27 mouse cellular contexts compared by ENCODE assay signal in genomic region chr7:5064886-5065285, GRCm38 (mm10). TPM values are rescaled to one million over a fixed set of nuclear protein-coding genes. Genes with fewer than 3 reads are reported as not detected.
DNase-seq lines count a peak whose midpoint lies in the region; ATAC-seq lines count a peak whose summit lies in the region.
"Had no signal": no experiment of that assay in that cellular context is flagged by ENCODE, and none has a peak within 500 bp of the region (broad histone marks: within the 10 kb centered on the region; RNA-seq: fewer than 3 reads in every experiment).

No protein-coding gene starts in this region.

- WGBS in hindbrain, embryonic 13.5 days: 96% methylated on average over 6 of the region's 6 CpGs
- 95% methylated on average over 6 of the region's 6 CpGs for WGBS in hindbrain, embryonic 16.5 days
- WGBS in neural tube, embryonic 15.5 days: 95% methylated on average over 6 of the region's 6 CpGs
- WGBS in limb, embryonic 13.5 days: 92% methylated on average over 6 of the region's 6 CpGs
- WGBS in heart, embryonic 11.5 days (ENCODE audit: insufficient replicate concordance): 92% methylated on average over 6 of the region's 6 CpGs

- no peak for DNase-seq in neural tube, embryonic 10.5 days (ENCODE audit: extremely low spot score, low spot score)
- DNase-seq in embryo, embryonic 10.5 days (ENCODE audit: low spot score): no peak
- DNase-seq: adrenal gland, adult 8-10 months; cerebellum, adult 11 months; cerebellum, postnatal 25 days; gastrocnemius, postnatal 36 days; heart, postnatal 14 days; layer of hippocampus, postnatal 36 days; lung, postnatal 10 days; retina, postnatal 1 day; right cerebral cortex, postnatal 4 days had no signal

- no peaks in the 10 kb centered on the region for H3K27me3 ChIP-seq in hindbrain, embryonic 13.5 days
- no peaks in the 10 kb centered on the region for H3K27me3 ChIP-seq in hindbrain, embryonic 16.5 days (replicated peaks; ENCODE audit: control insufficient read depth, insufficient read depth, low read length)
- no peaks in the 10 kb centered on the region for H3K27me3 ChIP-seq in neural tube, embryonic 15.5 days (replicated peaks)
- no peaks in the 10 kb centered on the region for H3K27me3 ChIP-seq in limb, embryonic 13.5 days
- no peaks in the 10 kb centered on the region for H3K27me3 ChIP-seq in heart, embryonic 11.5 days (ENCODE audit: control insufficient read depth, insufficient read depth, low read length)
- H3K27me3 ChIP-seq: forebrain, embryonic 15.5 days; hindbrain, embryonic 12.5 days; limb, embryonic 15.5 days; Patski had no signal

- no peak overlapping the region for H3K9ac ChIP-seq in hindbrain, embryonic 13.5 days
- H3K9ac ChIP-seq in hindbrain, embryonic 16.5 days (ENCODE audit: low read depth, low read length): no peak overlapping the region
- H3K9ac ChIP-seq in neural tube, embryonic 15.5 days (replicated peaks): no peak overlapping the region
- H3K9ac ChIP-seq in limb, embryonic 13.5 days: no peak overlapping the region
- H3K9ac ChIP-seq in heart, embryonic 11.5 days (ENCODE audit: low read depth, low read length): no peak overlapping the region
- H3K9ac ChIP-seq: forebrain, embryonic 15.5 days; hindbrain, embryonic 12.5 days; limb, embryonic 15.5 days had no signal

- no peak overlapping the region for H3K27ac ChIP-seq in hindbrain, embryonic 13.5 days
- H3K27ac ChIP-seq in hindbrain, embryonic 16.5 days (ENCODE audit: low read depth, low read length): no peak overlapping the region
- H3K27ac ChIP-seq in neural tube, embryonic 15.5 days (replicated peaks): no peak overlapping the region
- H3K27ac ChIP-seq in limb, embryonic 13.5 days: no peak overlapping the region
- no peak overlapping the region for H3K27ac ChIP-seq in heart, embryonic 11.5 days (ENCODE audit: low read depth, low read length)
- H3K27ac ChIP-seq: forebrain, embryonic 15.5 days; heart, embryonic 10.5 days; hindbrain, embryonic 12.5 days; kidney, postnatal 0 days; limb, embryonic 15.5 days had no signal

- H3K4me2 ChIP-seq in hindbrain, embryonic 13.5 days: peak overlapping the region; percentile 84; the same call in 1 of the 2 replicates
- no peak overlapping the region for H3K4me2 ChIP-seq in hindbrain, embryonic 16.5 days (ENCODE audit: low read length)
- no peak overlapping the region for H3K4me2 ChIP-seq in neural tube, embryonic 15.5 days
- H3K4me2 ChIP-seq in limb, embryonic 13.5 days (replicated peaks): peak overlapping the region; percentile 84; the same call in 1 of the 2 replicates
- no peak overlapping the region; the same call in 1 of the 2 replicates for H3K4me2 ChIP-seq in heart, embryonic 11.5 days

- no peaks in the 10 kb centered on the region for H3K9me3 ChIP-seq in hindbrain, embryonic 13.5 days
- no peaks in the 10 kb centered on the region for H3K9me3 ChIP-seq in hindbrain, embryonic 16.5 days (ENCODE audit: control insufficient read depth, low read length)
- H3K9me3 ChIP-seq in neural tube, embryonic 15.5 days (replicated peaks): no peaks in the 10 kb centered on the region
- H3K9me3 ChIP-seq in limb, embryonic 13.5 days: no peaks in the 10 kb centered on the region
- H3K9me3 ChIP-seq in heart, embryonic 11.5 days (replicated peaks; ENCODE audit: control insufficient read depth, low read length): no peaks in the 10 kb centered on the region
- H3K9me3 ChIP-seq: forebrain, embryonic 15.5 days; heart, embryonic 10.5 days; hindbrain, embryonic 12.5 days; limb, embryonic 15.5 days had no signal

- H3K36me3 ChIP-seq in hindbrain, embryonic 13.5 days: peaks cover 39% of the 10 kb centered on the region
- H3K36me3 ChIP-seq in hindbrain, embryonic 16.5 days (ENCODE audit: control insufficient read depth, insufficient read depth, low read length): peaks cover 18% of the 10 kb centered on the region
- peaks cover 37% of the 10 kb centered on the region for H3K36me3 ChIP-seq in neural tube, embryonic 15.5 days
- peaks cover 41% of the 10 kb centered on the region for H3K36me3 ChIP-seq in limb, embryonic 13.5 days
- peaks cover 26% of the 10 kb centered on the region for H3K36me3 ChIP-seq in heart, embryonic 11.5 days (ENCODE audit: control insufficient read depth, insufficient read depth, low read length)

- no peak overlapping the region for H3K4me3 ChIP-seq in hindbrain, embryonic 13.5 days
- H3K4me3 ChIP-seq in hindbrain, embryonic 16.5 days (ENCODE audit: low read length): no peak overlapping the region
- 0 out of 2 replicates have a peak overlapping the region, but pooled peaks have one; percentile 66 for H3K4me3 ChIP-seq in neural tube, embryonic 15.5 days (replicated peaks)
- H3K4me3 ChIP-seq in limb, embryonic 13.5 days: no peak overlapping the region
- no peak overlapping the region for H3K4me3 ChIP-seq in heart, embryonic 11.5 days (ENCODE audit: low read depth, low read length)
- H3K4me3 ChIP-seq: hindbrain, embryonic 12.5 days had no signal

- peaks cover 50% of the 10 kb centered on the region for H3K4me1 ChIP-seq in hindbrain, embryonic 13.5 days (replicated peaks)
- H3K4me1 ChIP-seq in hindbrain, embryonic 16.5 days (ENCODE audit: control insufficient read depth, insufficient read depth, low read depth, low read length): peaks cover 24% of the 10 kb centered on the region
- H3K4me1 ChIP-seq in neural tube, embryonic 15.5 days: peaks cover 43% of the 10 kb centered on the region
- peaks cover 33% of the 10 kb centered on the region for H3K4me1 ChIP-seq in limb, embryonic 13.5 days
- peaks cover 13% of the 10 kb centered on the region; the same call in 1 of the 2 replicates for H3K4me1 ChIP-seq in heart, embryonic 11.5 days (ENCODE audit: control insufficient read depth, insufficient read depth, low read length)

- ATAC-seq in hindbrain, embryonic 13.5 days (ENCODE audit: low FRiP score): no peak
- no peak for ATAC-seq in hindbrain, embryonic 16.5 days
- no peak for ATAC-seq in neural tube, embryonic 15.5 days (ENCODE audit: low FRiP score)
- ATAC-seq in limb, embryonic 13.5 days (ENCODE audit: low FRiP score, low read depth): no peak
- ATAC-seq in heart, embryonic 11.5 days (replicated peaks; ENCODE audit: insufficient number of reproducible peaks, low FRiP score, low TSS enrichment): no peak
- no peak for ATAC-seq in cerebellum, adult (ENCODE audit: insufficient number of reproducible peaks, low FRiP score, low TSS enrichment)
- ATAC-seq: forebrain, embryonic 15.5 days; midbrain, embryonic 16.5 days; Patski had no signal

RNA-seq across cellular contexts. Expression of gene U2af2, which starts 2.9 kb away (rescaled TPM):
- 112 and 114 TPM in 2 replicates for polyA plus RNA-seq in hindbrain, embryonic 13.5 days (2015; fragmentation: Nextera tagmentation; extraction: Ambion mirVana)
- polyA plus RNA-seq in hindbrain, embryonic 16.5 days (2015; fragmentation: Nextera tagmentation; extraction: Ambion mirVana): 91.8 and 103 TPM in 2 replicates
- polyA plus RNA-seq in neural tube, embryonic 15.5 days (2015; fragmentation: Nextera tagmentation; extraction: Ambion mirVana): 94.2 and 105 TPM in 2 replicates
- 152 and 153 TPM in 2 replicates for polyA plus RNA-seq in limb, embryonic 13.5 days (2015; fragmentation: Nextera tagmentation; extraction: Ambion mirVana)
- 84.0 and 85.5 TPM in 2 replicates for polyA plus RNA-seq in heart, embryonic 11.5 days (2014; fragmentation: Nextera tagmentation; extraction: Ambion mirVana)

RNA-seq across cellular contexts. Expression of gene Zfp580, which starts 13.5 kb away (rescaled TPM):
- polyA plus RNA-seq in hindbrain, embryonic 13.5 days (2015; fragmentation: Nextera tagmentation; extraction: Ambion mirVana): 67.2 and 69.7 TPM in 2 replicates
- 103 and 108 TPM in 2 replicates for polyA plus RNA-seq in hindbrain, embryonic 16.5 days (2015; fragmentation: Nextera tagmentation; extraction: Ambion mirVana)
- polyA plus RNA-seq in neural tube, embryonic 15.5 days (2015; fragmentation: Nextera tagmentation; extraction: Ambion mirVana): 90.7 and 101 TPM in 2 replicates
- 42.1 and 42.8 TPM in 2 replicates for polyA plus RNA-seq in limb, embryonic 13.5 days (2015; fragmentation: Nextera tagmentation; extraction: Ambion mirVana)
- 14.7 and 17.8 TPM in 2 replicates for polyA plus RNA-seq in heart, embryonic 11.5 days (2014; fragmentation: Nextera tagmentation; extraction: Ambion mirVana)

RNA-seq across cellular contexts. Expression of gene Epn1, which starts 15.1 kb away (rescaled TPM):
- polyA plus RNA-seq in hindbrain, embryonic 13.5 days (2015; fragmentation: Nextera tagmentation; extraction: Ambion mirVana): 83.8 and 85.6 TPM in 2 replicates
- polyA plus RNA-seq in hindbrain, embryonic 16.5 days (2015; fragmentation: Nextera tagmentation; extraction: Ambion mirVana): 115 and 124 TPM in 2 replicates
- 92.5 and 105 TPM in 2 replicates for polyA plus RNA-seq in neural tube, embryonic 15.5 days (2015; fragmentation: Nextera tagmentation; extraction: Ambion mirVana)
- polyA plus RNA-seq in limb, embryonic 13.5 days (2015; fragmentation: Nextera tagmentation; extraction: Ambion mirVana): 62.2 and 64.6 TPM in 2 replicates
- 47.0 and 48.1 TPM in 2 replicates for polyA plus RNA-seq in heart, embryonic 11.5 days (2014; fragmentation: Nextera tagmentation; extraction: Ambion mirVana)

RNA-seq across cellular contexts. Expression of gene Zfp784, which starts 26.6 kb away (rescaled TPM):
- polyA plus RNA-seq in hindbrain, embryonic 13.5 days (2015; fragmentation: Nextera tagmentation; extraction: Ambion mirVana): 7.8 and 9.8 TPM in 2 replicates
- polyA plus RNA-seq in hindbrain, embryonic 16.5 days (2015; fragmentation: Nextera tagmentation; extraction: Ambion mirVana): 9.7 and 10.2 TPM in 2 replicates
- 7.7 and 9.0 TPM in 2 replicates for polyA plus RNA-seq in neural tube, embryonic 15.5 days (2015; fragmentation: Nextera tagmentation; extraction: Ambion mirVana)
- polyA plus RNA-seq in limb, embryonic 13.5 days (2015; fragmentation: Nextera tagmentation; extraction: Ambion mirVana): 7.0 and 7.8 TPM in 2 replicates
- polyA plus RNA-seq in heart, embryonic 11.5 days (2014; fragmentation: Nextera tagmentation; extraction: Ambion mirVana): 3.4 and 4.2 TPM in 2 replicates

RNA-seq across cellular contexts. Expression of gene 4632433K11Rik, which starts 31.0 kb away (rescaled TPM):
- polyA plus RNA-seq in hindbrain, embryonic 13.5 days (2015; fragmentation: Nextera tagmentation; extraction: Ambion mirVana): not detected in 2 replicates
- not detected in 2 replicates for polyA plus RNA-seq in hindbrain, embryonic 16.5 days (2015; fragmentation: Nextera tagmentation; extraction: Ambion mirVana)
- polyA plus RNA-seq in neural tube, embryonic 15.5 days (2015; fragmentation: Nextera tagmentation; extraction: Ambion mirVana): not detected in 2 replicates
- 0.13 TPM in 1 of 2 replicates, not detected in the other for polyA plus RNA-seq in limb, embryonic 13.5 days (2015; fragmentation: Nextera tagmentation; extraction: Ambion mirVana)
- polyA plus RNA-seq in heart, embryonic 11.5 days (2014; fragmentation: Nextera tagmentation; extraction: Ambion mirVana): not detected in 2 replicates
- polyA plus RNA-seq: forebrain, embryonic 15.5 days; heart, embryonic 10.5 days; hindbrain, embryonic 12.5 days; intestine, embryonic 14.5 days; kidney, postnatal 0 days; limb, embryonic 15.5 days; midbrain, embryonic 16.5 days; Patski; stomach, embryonic 16.5 days; thymus, postnatal 0 days had no signal

Comparison
In these comparisons a context has a peak if more than half of its experiments do, and no peak if none do; other contexts are left out.
1. H3K4me2 ChIP-seq: peak in hindbrain, embryonic 13.5 days (single experiment) and limb, embryonic 13.5 days (single experiment); none in hindbrain, embryonic 16.5 days (single experiment), neural tube, embryonic 15.5 days (single experiment) and heart, embryonic 11.5 days (single experiment).